Mouse (Mus musculus) cerebellum, adult 9-10 months (tissue): ENCODE results near the gene Prdm10.

ENCODE experiments used
- DNase-seq: peaks from one replicate; pipeline ENCODE4 v3.0.0; 2022

Gene Prdm10

DNA sequence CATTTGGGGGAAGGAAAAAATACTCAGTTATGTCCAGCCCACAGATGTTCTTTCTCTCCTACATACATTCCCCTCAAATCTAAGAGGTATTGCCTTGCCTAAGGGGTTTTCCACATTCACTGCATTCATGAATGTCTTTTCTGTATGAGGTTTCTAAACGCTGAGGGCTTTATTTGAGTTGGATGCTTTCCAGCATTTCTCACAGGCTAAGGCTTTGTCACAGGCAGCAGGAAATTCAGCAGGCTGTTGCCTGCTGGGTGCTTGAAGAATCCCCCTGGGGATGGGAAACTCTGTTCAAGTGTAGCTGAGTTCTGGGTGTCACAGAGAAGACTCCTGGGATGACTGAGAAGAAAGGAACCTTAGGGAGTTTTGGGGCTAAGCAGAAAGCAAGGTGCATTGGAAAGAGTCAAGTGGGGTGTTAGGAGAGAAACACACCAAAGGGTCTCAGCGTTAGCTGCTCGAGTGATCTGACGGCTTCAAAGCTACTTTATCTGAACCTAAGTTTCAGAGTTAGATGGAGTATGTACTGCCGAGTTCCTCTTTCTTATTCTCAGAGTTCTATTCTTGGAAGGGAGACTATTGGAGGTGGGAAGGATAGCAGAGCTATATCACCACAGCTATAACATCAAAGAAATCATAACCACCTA is 14.2 kb upstream of the Prdm10 start:
- no peak for DNase-seq

DNA sequence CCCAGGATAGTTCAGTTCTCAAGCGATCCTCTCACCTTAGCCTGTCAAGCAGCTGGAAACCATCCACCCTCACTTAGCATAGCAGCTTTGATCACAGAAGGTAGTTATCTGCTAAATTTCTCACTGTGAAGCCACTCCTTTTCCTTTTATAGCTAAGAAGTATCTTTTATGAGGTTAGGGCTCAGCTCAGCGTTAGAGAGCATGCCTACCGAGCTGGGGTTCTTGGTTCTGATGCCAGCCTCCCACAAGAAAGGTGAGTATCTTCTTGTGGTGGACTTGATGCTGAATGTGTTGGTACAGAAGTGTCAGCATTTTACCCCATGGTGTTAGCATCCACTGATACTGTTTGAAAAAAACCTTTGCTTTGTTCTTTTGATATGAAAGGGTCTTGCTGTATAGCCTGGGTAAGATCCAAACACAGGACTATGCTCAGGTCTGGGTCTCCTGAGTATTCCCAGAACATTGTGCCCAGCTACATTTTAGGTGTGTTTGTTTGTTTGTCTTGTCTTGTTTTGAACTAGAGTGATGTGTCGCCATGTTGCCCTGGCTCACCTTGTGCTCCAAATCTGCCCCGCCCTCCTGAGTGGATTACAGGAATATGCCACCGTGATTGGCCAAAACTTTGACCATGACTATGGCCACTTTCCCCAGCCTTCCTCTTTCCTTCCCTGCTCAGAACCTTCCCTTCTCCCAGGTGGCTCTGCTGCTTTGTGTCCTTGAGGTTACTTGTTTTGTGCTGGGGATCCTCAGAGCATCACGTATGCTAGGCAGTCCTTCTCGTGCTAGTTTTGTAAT is 8.9 kb upstream of the Prdm10 start:
- DNase-seq, result no peak

DNA sequence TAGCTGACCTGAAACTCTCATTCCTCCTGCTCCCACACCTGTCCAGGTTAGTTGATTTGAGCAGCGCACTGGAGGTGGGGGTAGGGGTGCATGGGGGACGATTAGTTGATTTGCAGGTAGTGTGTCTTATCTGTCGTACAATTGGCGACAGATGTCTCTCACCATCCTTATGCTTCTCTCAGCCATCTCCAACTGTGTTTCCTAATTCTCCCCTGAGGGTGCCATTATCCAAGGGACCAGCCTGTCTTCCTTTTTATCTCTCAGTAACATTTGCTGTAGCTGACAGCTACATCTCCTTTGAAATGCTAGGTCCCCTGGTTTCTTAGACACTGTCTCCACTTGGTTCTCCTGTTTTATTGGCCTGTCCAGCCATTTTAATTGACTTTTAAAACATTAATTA is 8.2 kb upstream of the Prdm10 start:
- peak; percentile 14 for DNase-seq

DNA sequence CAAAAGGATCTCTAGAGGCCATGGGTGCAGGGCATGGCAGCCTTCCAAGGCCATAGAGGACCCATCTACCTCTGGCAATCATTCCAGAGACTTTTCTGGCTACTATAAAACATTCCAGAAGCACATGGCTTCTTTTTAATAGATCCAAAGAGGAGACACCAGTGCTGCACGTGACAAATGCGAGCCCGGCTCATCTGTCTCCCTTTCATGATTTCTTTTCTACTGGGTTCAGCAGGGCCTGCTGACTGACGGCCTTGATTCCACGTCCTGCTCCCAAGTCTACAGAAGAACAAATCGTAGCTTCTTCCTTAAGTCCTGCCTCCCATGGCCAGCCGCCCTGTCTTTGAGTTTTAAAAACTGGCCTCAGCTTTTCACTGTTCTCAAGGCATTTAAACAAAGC is 1.7 kb upstream of the Prdm10 start:
- peak; percentile 57 for DNase-seq

DNA sequence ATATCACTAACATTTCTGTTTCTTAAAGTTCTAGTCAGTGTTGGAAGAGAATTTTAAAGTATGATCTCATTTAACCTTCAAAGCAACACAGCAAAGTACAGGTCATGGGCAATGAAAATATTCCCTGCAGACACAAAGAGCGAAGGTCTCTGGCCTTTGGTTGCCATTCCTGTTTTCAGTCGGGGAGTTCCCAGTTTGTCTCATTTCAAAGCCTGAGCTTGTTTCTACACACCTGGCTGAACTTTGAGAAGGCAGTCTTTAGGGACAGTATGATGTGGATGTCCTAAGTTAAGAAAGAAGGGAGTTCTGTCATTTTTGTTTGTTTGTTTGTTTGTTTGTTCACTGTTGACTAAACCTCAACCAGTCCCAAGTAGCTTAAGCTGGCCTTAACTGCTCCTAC is 1.0 kb upstream of the Prdm10 start:
- no peak for DNase-seq

DNA sequence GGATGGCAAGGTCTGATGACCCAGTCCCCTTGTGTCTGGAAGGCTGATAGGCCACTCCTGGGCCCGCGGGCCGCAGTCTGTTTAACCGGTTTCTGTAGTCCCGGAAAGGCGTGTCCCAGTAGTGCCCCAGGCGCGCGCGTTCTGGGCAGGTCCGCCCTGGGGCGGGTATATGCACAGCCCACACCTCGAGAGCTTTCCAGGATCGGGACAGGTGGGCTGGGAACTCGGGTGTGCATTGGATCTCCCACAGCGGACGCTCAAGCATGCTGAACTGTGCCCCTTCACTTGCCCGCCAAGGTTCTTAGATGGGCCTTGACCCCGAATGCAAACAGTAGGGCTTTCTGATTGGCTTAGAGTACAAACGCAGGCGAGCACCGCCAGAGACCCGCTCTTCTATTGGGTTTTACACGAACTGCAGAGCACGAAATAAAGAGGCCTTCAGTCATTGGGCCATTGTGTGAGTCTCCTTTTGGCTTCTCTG is 413 bp upstream of the Prdm10 start:
- DNase-seq, result no peak

DNA sequence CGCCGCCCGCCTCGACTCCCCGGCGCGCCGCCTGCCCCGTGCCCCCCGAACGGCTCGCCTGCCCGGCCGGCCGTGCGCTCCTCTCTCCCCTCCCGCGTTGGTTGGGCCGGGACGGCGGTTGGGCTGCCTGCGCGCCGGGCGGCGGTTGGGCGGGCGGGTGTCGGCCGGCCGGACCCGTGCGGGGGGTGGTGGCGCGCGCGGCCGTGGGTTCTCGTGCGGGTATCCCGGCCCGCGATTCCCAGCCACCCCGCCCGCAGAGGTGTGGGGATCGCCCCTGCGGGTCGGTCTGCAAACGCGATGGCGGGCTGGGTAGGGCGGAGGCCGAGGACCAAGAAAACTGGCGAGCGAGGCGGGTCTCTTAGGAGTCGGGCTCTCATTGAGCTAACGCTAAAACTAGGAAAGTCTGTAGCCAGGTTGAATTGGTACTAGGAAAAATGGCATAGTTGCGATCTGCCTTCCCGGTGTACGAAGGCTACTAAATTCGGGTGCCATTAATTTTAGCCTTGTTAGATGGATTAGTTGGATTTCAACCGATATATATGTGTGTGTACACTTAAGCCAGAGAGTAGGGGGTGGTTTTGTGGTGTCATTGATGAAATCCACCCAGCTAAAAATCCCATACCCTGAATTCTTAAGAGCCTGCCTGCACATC is 799 bp downstream of the Prdm10 start:
- peak; percentile 86 for DNase-seq

DNA sequence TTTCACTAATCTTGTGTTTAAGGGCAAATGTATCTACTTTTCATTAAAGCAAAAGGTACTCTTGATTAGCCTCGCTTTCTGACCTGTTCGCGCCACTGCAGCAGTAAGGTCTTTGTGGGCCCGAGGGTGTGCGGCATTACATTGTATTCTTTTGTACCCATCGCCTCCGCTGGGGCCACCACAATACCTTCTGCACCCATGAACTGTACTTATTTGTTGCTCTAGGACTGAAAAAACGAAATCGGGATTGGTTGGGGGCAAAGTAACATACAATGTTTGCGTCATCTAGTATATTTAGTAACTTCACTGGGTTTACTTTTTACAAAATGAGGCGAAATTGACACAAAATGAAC is 1.3 kb downstream of the Prdm10 start:
- peak; percentile 67 for DNase-seq

DNA sequence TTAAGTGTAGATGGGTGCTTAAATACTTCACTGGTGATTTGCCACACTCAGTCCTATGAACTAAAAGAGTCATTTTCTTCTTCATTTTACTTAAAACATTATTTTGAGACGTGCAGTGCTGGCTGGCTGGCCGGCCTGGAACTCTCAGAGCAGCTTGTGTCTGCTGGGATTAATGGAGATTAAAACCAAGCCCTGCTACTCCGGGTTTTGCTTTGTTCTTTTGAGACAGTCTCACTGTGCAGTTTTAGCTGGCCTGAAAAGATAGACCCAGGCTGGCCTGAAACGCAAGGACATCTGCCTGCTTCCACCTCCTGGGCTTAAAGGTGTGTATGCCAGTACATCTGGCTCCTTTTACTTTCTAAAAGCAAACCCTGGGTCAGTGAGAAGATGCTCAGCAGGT is 2.2 kb downstream of the Prdm10 start:
- DNase-seq, result peak; percentile 59

- no peak for DNase-seq
These were observed 2.7 kb downstream of the Prdm10 start for GRCm38 (mm10) chr9:31283044-31283443.

GRCm38 (mm10) chr9:31283911-31284310 is 3.6 kb downstream of the Prdm10 start:
- DNase-seq, result peak; percentile 35

- DNase-seq, result no peak
These were observed 10.0 kb downstream of the Prdm10 start for GRCm38 (mm10) chr9:31290201-31290862.

GRCm38 (mm10) chr9:31291978-31292377 is 11.6 kb downstream of the Prdm10 start:
- no peak for DNase-seq

DNA sequence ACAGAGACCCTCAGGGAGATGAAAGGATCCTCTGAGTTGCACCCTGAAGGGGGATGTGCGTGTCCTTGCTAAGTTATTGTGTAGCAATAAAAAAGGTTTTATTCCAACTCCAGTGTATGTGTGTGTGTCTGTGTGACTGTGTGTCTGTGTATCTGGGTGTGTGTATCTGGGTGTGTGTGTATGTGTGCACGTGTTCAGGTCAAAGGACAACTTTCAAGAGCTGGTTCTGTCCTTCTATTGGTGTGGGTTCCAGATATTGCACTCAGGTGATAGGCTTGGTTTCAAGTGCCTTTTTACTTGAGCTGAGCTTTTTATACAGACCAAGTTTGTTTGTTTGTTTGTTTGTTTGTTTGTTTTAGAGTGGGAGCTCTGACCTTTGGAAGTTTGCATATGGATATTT is 12.9 kb downstream of the Prdm10 start:
- no peak for DNase-seq

GRCm38 (mm10) chr9:31295311-31295710 is 15.0 kb downstream of the Prdm10 start:
- DNase-seq, result no peak

GRCm38 (mm10) chr9:31296293-31296692 is 16.0 kb downstream of the Prdm10 start:
- DNase-seq, result no peak

- DNase-seq, result peak; percentile 78
These were observed 18.4 kb downstream of the Prdm10 start for GRCm38 (mm10) chr9:31298751-31299150.

- DNase-seq, result no peak
These were observed 20.2 kb downstream of the Prdm10 start for GRCm38 (mm10) chr9:31300525-31300924.

DNA sequence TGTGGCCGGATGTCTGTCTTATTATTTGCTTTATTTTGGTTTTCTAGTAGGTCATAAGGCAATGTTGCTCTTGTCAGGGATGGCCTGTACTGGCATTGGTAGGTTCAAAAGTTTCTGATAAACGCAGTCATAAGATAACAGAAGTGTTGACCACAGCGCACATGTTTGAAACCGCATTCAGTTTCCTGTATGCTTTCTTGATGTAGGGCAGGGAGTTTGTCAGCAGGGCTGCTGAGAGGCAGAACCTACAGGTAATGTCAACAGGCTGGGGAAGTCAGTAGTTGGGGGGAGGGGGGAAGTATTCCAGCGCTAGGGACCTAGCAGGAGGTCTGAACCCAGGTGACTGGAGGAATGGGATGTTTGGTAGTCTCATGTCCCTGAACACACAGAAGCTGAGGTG is 20.8 kb downstream of the Prdm10 start:
- no peak for DNase-seq

DNA sequence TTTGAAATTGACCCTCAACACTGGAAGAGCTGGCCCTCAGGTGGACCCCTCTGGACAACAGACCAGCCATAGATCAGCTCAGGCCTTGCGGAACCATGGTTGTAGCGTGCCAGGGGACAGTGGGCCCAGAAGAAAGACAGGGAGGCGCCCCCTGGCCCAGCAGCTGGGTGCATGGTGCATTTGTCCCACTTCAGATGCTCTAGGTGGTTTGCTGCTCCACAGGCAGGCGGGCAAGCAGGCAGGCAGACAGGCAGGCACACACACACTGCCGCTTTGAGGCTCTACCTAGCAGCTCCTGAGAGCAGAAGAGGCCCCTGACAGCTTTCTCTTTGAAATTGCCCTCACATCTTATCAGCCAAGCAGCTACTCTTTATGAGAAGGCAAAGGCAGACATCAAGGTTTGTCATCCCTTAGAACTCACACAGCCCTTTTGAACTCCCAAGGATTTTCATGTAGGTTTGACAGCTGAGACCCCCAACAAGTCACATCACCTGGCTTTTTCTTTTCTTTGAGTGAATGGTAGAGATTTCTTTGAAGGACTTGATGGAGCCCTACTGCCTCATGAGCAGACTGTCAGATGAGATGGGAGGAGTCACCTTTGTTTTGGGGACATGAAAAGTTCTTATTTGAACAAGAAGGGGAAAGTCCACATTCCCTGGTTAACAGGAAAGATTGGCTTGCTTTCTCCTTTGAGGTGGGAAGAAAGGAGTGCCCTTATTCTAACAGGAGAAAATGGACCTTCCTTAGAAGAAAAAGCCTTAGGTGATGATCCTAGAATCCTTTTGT is 21.4 kb downstream of the Prdm10 start:
- no peak for DNase-seq

GRCm38 (mm10) chr9:31304358-31304757 is 24.0 kb downstream of the Prdm10 start:
- DNase-seq, result no peak

- DNase-seq, result no peak
These were observed 24.8 kb downstream of the Prdm10 start for GRCm38 (mm10) chr9:31305117-31305516.

DNA sequence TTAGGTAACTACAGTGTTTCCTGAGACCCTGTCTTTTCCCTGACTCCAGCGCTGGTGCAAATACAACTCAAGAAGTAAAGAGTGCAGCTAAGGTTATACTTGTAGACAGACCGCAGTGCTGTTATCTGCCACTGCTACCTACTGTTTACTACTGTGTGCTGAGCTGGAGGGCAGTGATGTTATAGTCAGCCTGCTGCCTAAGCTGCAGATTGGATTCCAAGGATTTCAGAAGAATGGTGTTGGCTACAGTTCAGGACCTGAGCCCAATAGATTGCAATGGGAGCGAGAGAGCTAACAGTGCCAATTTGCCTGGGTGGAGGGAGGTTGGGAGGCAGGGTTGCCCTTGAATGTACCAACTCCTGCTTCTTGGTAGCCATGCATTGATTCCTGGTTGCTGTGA is 25.5 kb downstream of the Prdm10 start:
- DNase-seq, result peak; percentile 63
